Mouse (Mus musculus) stomach, embryonic 14.5 days (tissue): Measurements from ENCODE around the gene Mprip. TPM values are rescaled to one million over a fixed set of nuclear protein-coding genes. Genes with fewer than 3 reads are reported as not detected.
"Not testable (repeated sequence)": the region's sequence is repeated elsewhere in the genome, so short reads cannot be mapped to it uniquely, and the experiment has no call there.

ENCODE experiments used
- ATAC-seq: fragments of 200-750 bp; cut with Nextera tagmentation; 2 replicates; pipeline ENCODE4 v1.8.0; 2017; ENCODE audit warnings: low read depth, moderate TSS enrichment; ENCODE audit not compliant: insufficient number of reproducible peaks, insufficient read depth, low FRiP score
- H3K27ac ChIP-seq: fragments of 300-500 bp; sonication (generic); 2 replicates; pipeline ENCODE4 v1.5.1; 2014; ENCODE audit warnings: mild to moderate bottlenecking, low read length, moderate library complexity, mixed read lengths
- H3K27me3 ChIP-seq: fragments of 300-500 bp; sonication (generic); 2 replicates; pipeline ENCODE4 v1.6.1; 2014; ENCODE audit warnings: low read length, control low read depth, mixed read lengths; ENCODE audit not compliant: control insufficient read depth, insufficient read depth
- H3K36me3 ChIP-seq: fragments of 300-500 bp; sonication (generic); 2 replicates; pipeline ENCODE4 v1.6.1; 2014; ENCODE audit warnings: mild to moderate bottlenecking, control low read depth, low read length, moderate library complexity, mixed read lengths; ENCODE audit not compliant: control insufficient read depth, insufficient read depth
- H3K4me1 ChIP-seq: fragments of 300-500 bp; sonication (generic); 2 replicates; pipeline ENCODE4 v1.6.1; 2014; ENCODE audit warnings: low read length, control low read depth, mixed read lengths; ENCODE audit not compliant: control insufficient read depth, insufficient read depth
- H3K4me2 ChIP-seq: fragments of 300-500 bp; sonication (generic); replicated peaks from 2 replicates; pipeline ENCODE4 v1.6.1; 2014; ENCODE audit warnings: low read depth, low read length, control low read depth
- H3K4me3 ChIP-seq: fragments of 300-500 bp; sonication (generic); 2 replicates; pipeline ENCODE4 v1.5.1; 2014; ENCODE audit warnings: low read depth, low read length, control low read depth
- H3K9ac ChIP-seq: fragments of 300-500 bp; sonication (generic); replicated peaks from 2 replicates; pipeline ENCODE4 v1.6.1; 2014; ENCODE audit warnings: low read depth, mild to moderate bottlenecking, control low read depth, low read length, moderate library complexity, mixed read lengths
- H3K9me3 ChIP-seq: fragments of 300-500 bp; sonication (generic); 2 replicates; pipeline ENCODE4 v1.6.1; 2016; ENCODE audit warnings: low read depth, low read length, control low read depth; ENCODE audit not compliant: control insufficient read depth
- WGBS: fragments of 180-500 bp; shearing (Covaris S2); extraction: QIAGEN DNeasy Blood & Tissue Kit; methylation state at CpG from one replicate; pipeline ENCODE4 v1.1.7; 2014; 5-methylcytosine and 5-hydroxymethylcytosine counted together
- polyA plus RNA-seq: library from polyadenylated mRNA; unstranded; fragments of >200 nt; fragmentation: Nextera tagmentation; extraction: Ambion mirVana; gene quantifications from 2 replicates; pipeline ENCODE4 v1.2.1, GENCODE M21; 2014

Gene Mprip
- polyA plus RNA-seq, 1 experiment from 2014 or later, result 68.8 TPM

DNA sequence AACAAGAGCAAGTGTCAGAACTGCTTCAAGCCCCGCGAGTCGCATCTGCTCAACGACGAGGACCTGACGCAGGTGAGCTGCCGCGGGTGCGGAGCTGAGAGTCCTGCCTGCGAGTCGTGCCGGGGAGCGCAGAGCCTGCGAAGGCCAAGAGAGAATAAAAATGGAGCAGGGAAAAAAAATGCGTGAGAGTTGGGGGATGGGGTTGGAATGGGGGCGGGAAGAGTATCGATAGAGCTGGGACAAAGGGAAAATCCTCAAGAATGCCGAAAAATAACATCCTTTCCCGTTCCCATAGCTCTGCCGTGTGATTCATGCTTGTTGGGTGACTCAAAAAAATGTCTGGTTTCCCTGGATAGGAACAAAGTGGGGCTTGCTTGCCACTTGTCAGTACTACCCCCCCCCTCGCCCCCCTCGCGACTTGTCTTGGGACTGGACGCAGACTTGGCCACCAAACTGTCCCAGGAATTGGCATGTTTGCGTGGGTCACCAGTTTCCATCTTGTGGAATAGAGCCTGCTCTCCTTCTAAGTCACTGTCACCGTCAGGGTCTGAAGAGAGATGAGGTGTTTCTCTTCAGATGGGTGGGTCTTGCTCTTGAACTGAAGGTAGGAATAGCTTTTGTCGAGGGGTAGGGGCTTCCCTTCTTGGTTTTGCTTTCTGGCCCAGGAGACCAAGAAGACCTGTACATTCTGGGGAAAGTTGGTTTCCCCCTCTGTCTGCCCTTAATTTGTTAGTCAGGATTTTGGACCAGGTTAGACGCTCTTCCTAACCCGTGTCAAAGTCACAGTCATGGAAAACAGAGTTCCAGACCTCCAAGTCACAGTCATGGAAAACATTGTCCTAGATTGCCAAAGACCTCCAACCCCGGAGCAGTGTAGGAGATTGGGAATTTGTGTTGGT is 2.0 kb downstream of the Mprip start:
- Histone ChIP-seq H3K36me3 (no peaks in the 10 kb centered on the region), H3K27ac (peak overlapping the region; percentile 58), H3K9ac (peak overlapping the region; percentile 86), H3K9me3 (no peaks in the 10 kb centered on the region), H3K4me1 (peaks cover 28% of the 10 kb centered on the region), H3K4me2 (peak overlapping the region; percentile 93), H3K27me3 (no peaks in the 10 kb centered on the region), H3K4me3 (peak overlapping the region; percentile 74)
- 4% methylated on average over 30 of the region's 30 CpGs for WGBS
- no peak for ATAC-seq

DNA sequence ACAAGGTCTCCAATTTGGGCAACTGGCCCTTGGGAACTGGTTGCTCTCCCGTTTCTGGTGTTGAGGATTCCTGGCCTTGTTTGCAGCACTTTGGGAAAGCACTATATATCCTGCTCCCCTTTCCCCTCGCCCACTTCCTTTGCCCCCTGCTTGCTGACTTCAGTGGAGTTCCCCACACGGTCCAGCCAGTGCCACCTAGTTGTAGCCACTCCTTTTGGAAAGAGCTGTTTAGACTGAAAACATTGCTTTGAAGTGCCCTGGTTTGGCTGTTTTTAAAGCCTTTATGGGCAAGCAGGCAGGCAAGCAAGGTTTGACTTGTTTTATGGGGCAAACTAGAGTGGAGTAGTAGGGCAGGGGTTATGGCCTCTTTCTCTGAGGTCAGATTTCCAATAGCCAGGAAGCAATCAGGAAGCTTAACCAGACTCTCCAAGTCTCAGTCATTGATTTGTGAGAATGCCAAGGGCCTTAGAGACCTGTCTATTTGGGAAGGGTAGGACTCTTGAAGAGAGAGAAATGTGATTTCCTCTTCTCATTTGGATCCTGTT is 2.7 kb downstream of the Mprip start:
- no peaks in the 10 kb centered on the region for H3K9me3 ChIP-seq
- no peaks in the 10 kb centered on the region for H3K27me3 ChIP-seq
- H3K27ac ChIP-seq, result peak overlapping the region; percentile 4; the same call in 1 of the 2 replicates
- WGBS, result 5% methylated on average over 3 of the region's 3 CpGs
- peak overlapping the region; percentile 93 for H3K4me2 ChIP-seq
- H3K4me3 ChIP-seq, result peak overlapping the region; percentile 74
- H3K4me1 ChIP-seq, result peaks cover 28% of the 10 kb centered on the region
- H3K9ac ChIP-seq, result peak overlapping the region; percentile 86
- no peaks in the 10 kb centered on the region for H3K36me3 ChIP-seq
- no peak for ATAC-seq

DNA sequence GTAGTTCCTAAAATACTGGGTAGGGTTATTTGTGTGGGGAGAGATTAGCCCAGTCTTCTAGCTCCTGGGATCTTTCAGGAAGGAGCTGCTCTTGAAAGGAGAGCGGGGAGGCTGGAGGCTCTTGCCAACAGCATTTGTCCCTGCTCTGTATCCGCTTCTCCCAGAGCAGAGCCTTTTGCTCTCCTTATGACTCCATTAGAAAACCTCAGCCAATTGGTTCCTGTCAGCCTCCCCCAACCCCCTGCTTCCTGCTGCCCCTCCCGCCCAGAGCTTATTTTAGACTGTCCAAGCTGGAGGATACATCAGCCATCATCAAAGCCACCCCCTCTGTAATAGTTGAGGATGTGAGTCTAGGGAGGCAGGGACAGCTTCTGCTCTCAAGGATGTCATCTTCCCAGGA is 3.7 kb downstream of the Mprip start:
- ATAC-seq, result no peak
- no peaks in the 10 kb centered on the region for H3K36me3 ChIP-seq
- no peak overlapping the region for H3K9ac ChIP-seq
- no peaks in the 10 kb centered on the region for H3K27me3 ChIP-seq
- H3K27ac ChIP-seq, result 0 out of 2 replicates have a peak overlapping the region, but pooled peaks have one; percentile 11
- no peak overlapping the region for H3K4me3 ChIP-seq
- H3K4me1 ChIP-seq, result peaks cover 31% of the 10 kb centered on the region
- H3K9me3 ChIP-seq, result no peaks in the 10 kb centered on the region
- WGBS, result 15% methylated on average over 3 of the region's 3 CpGs
- H3K4me2 ChIP-seq, result peak overlapping the region; percentile 93

DNA sequence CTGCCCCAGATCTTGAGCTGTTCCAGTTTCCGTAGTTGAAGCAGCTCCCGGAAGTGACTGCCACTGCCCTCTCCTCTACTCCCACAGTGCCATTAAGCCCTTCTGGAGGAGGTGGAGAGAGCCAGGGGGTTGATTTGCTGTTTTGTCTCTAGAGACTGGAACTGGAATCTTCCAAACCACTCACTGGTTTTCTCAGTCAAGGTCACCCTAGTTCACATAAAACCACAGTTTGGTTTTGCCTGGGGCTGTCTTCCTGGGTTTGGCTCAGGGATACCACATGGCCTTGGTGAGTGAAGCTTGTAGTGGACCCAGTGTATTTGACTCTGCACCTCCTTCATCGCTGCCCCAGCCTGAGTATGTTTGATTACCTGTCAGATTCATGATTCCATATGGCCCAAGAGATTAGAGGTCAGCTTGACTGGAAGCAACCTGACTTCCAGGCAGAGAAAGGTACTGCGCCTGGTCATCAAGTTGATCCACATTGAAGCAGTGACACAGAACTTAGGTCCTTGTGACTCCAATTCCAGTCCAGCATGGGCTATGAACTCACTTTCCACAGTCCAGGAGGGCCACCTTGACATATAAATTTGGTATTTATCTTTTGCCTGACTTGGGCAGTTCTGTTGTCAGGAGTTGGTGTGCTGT is 10.1 kb downstream of the Mprip start:
- 59% methylated on average over 4 of the region's 4 CpGs for WGBS
- H3K4me1 ChIP-seq, result peaks cover 19% of the 10 kb centered on the region
- no peaks in the 10 kb centered on the region for H3K9me3 ChIP-seq
- ATAC-seq, result no peak
- H3K36me3 ChIP-seq, result no peaks in the 10 kb centered on the region
- no peaks in the 10 kb centered on the region for H3K27me3 ChIP-seq
- no peak overlapping the region for H3K4me2 ChIP-seq
- no peak overlapping the region for H3K9ac ChIP-seq
- no peak overlapping the region for H3K4me3 ChIP-seq
- H3K27ac ChIP-seq, result no peak overlapping the region

DNA sequence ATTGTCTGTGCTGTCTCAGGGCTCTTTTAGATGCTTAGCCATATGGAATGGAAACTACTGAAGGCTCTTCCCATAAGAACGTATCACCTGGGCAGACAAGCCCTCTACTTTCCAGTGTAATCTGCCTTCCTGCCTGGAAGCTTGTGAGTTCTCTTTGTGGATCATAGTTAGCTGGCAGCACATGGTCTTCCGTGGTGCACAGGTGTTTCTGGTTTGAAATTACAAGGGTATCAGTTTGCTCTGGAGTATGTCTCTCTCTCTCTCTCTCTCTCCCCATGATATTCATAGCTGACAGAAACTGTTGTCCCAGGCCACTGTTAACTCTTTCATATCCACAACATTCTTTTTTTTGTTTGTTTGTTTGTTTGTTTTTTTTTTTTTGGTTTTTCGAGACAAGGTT is 12.9 kb downstream of the Mprip start:
- Histone ChIP-seq H3K9ac (no peak overlapping the region), H3K9me3 (no peaks in the 10 kb centered on the region), H3K4me2 (no peak overlapping the region), H3K36me3 (no peaks in the 10 kb centered on the region; the same call in 1 of the 2 replicates), H3K4me1 (peaks cover 14% of the 10 kb centered on the region; the same call in 1 of the 2 replicates), H3K4me3 (no peak overlapping the region), H3K27ac (no peak overlapping the region), H3K27me3 (no peaks in the 10 kb centered on the region)
- 82% methylated on average over 3 of the region's 3 CpGs for whole genome bisulfite sequencing
- no peak for ATAC-seq

DNA sequence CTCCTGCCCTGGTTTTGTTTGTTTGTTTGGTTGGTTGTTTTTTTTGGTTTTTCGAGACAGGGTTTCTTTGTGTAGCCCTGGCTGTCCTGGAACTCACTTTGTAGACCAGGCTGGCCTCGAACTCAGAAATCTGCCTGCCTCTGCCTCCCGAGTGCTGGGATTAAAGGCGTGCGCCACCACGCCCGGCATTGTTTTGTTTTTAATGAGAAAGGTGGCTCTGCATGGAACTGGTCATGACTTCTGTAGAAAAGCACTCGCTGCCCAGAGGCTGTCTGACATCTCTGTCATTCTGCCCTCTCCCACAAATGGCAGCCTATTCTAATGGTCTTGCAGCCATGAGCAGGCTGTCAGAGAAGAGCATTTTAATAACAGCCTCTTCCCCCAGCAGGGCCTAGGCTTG is 13.6 kb downstream of the Mprip start:
- H3K4me2 ChIP-seq, ATAC-seq, H3K9me3 ChIP-seq, H3K36me3 ChIP-seq, H3K4me3 ChIP-seq, H3K27ac ChIP-seq, H3K27me3 ChIP-seq, H3K9ac ChIP-seq: not testable (repeated sequence)
- 96% methylated on average over 7 of the region's 8 CpGs for WGBS
- peaks cover 11% of the 10 kb centered on the region; the same call in 1 of the 2 replicates for H3K4me1 ChIP-seq

DNA sequence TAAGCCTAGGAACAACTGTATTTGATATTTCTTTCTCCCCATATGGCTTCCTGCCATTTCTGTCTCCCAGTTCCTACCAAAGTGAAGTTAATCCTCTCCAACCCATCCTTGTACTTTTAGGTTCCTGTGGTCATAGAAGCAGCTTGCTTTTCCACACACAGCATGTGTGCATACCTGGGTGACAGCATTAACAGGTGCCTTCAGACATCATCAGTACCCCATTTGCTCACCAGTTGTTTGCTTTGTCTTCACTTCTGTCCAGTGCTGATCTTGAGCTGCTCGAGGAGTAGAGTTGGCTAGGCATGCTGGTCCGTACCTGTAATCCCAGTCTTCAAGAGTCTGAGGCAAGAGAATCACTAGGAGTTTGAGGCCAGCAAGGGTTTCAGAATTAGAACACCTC is 16.7 kb downstream of the Mprip start:
- Histone ChIP-seq H3K9ac (no peak overlapping the region), H3K4me3 (no peak overlapping the region), H3K9me3 (no peaks in the 10 kb centered on the region), H3K27ac (no peak overlapping the region), H3K36me3 (no peaks in the 10 kb centered on the region; the same call in 1 of the 2 replicates), H3K4me2 (no peak overlapping the region), H3K27me3 (no peaks in the 10 kb centered on the region), H3K4me1 (peaks cover 5% of the 10 kb centered on the region; the same call in 1 of the 2 replicates)
- no peak for ATAC-seq
- WGBS, result 85% methylated on average over 2 of the region's 2 CpGs

DNA sequence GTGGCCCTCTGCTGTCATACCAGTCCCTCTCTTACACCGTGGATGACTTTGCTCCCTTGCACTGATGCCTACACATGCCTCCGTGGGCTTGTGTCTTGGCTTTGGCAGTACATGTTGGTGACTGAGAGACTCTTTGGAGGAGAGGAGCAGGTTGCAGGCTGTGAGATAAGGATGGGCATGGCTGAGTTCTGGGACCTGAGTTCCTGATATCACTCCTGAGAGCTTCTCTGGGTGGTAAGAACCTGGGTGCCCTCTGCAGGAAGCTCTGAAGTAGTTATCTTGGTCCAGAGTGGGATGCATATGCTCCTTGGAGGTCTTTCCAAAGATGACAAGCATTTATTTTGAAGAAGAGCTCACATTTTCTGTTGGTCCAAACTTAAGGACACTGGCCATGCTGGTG is 17.6 kb downstream of the Mprip start:
- Histone ChIP-seq H3K9ac (no peak overlapping the region), H3K27ac (no peak overlapping the region), H3K9me3 (no peaks in the 10 kb centered on the region), H3K4me3 (no peak overlapping the region), H3K27me3 (no peaks in the 10 kb centered on the region), H3K4me1 (no peaks in the 10 kb centered on the region), H3K36me3 (no peaks in the 10 kb centered on the region; the same call in 1 of the 2 replicates), H3K4me2 (no peak overlapping the region)
- WGBS, result 90% methylated on average over 2 of the region's 2 CpGs
- no peak for ATAC-seq
